Comparison of ENCODE assay signal across 7 mouse cellular contexts in genomic region chr8:57569400-57569795, GRCm38 (mm10). TPM values are rescaled to one million over a fixed set of nuclear protein-coding genes. Genes with fewer than 3 reads are reported as not detected.
A peak's percentile ranks its signal among the peaks of the same experiment; 100 is the strongest.
DNase-seq lines count a peak whose midpoint lies in the region; ATAC-seq and TF ChIP-seq lines count a peak whose summit lies in the region.

No protein-coding gene starts in this region.

- TF ChIP-seq CTCF in liver, embryonic 14.5 days (IDR thresholded peaks at IDR 0.05; ENCODE audit: low read depth), result 0 out of 2 replicates have a peak, but pooled peaks have one; percentile 6
- TF ChIP-seq CTCF in thymus, adult 2 months (IDR thresholded peaks at IDR 0.05; ENCODE audit: borderline replicate concordance, control insufficient read depth, extremely low read depth, insufficient read depth, low read length, poor library complexity), result no peak

- DNase-seq in liver, embryonic 14.5 days (ENCODE audit: low read depth in 3 of 3, low spot score in 3 of 3), result no peak
- DNase-seq in cerebellum, postnatal 36 days, result peak; percentile 65 to 67
- DNase-seq in right cerebral cortex, postnatal 10 days (ENCODE audit: low spot score in 2 of 2), result peak; percentile 38 to 48
- DNase-seq in heart, postnatal 10 days, result no peak
- no peak for DNase-seq in thymus, adult 2 months

- intact Hi-C loops in heart, postnatal 10 days (cut with DNase I), result no loop called here

- H3K27me3 ChIP-seq in liver, embryonic 14.5 days (ENCODE audit: control insufficient read depth, insufficient read depth, low read length), result no peaks in the 10 kb centered on the region
- H3K27me3 ChIP-seq in liver, embryonic 12.5 days (replicated peaks), result no peaks in the 10 kb centered on the region
- no peaks in the 10 kb centered on the region for H3K27me3 ChIP-seq in hindbrain, embryonic 15.5 days
- no peaks in the 10 kb centered on the region; the same call in 1 of the 2 replicates for H3K27me3 ChIP-seq in thymus, adult 2 months (ENCODE audit: control insufficient read depth, insufficient read depth, low read length)

- no peak for ATAC-seq in liver, embryonic 14.5 days (ENCODE audit: insufficient read depth)
- no peak for ATAC-seq in liver, embryonic 12.5 days
- ATAC-seq in hindbrain, embryonic 15.5 days (ENCODE audit: low FRiP score, low read depth), result peak; percentile 32; the same call in 1 of the 2 replicates

- no peaks in the 10 kb centered on the region for H3K36me3 ChIP-seq in liver, embryonic 14.5 days (replicated peaks; ENCODE audit: control insufficient read depth, insufficient read depth, low read depth)
- H3K36me3 ChIP-seq in liver, embryonic 12.5 days, result no peaks in the 10 kb centered on the region
- H3K36me3 ChIP-seq in hindbrain, embryonic 15.5 days, result no peaks in the 10 kb centered on the region
- H3K36me3 ChIP-seq in thymus, adult 2 months (ENCODE audit: control insufficient read depth, insufficient read depth, low read length), result no peaks in the 10 kb centered on the region

- no peak for TF ChIP-seq EP300 in liver, embryonic 14.5 days (IDR thresholded peaks at IDR 0.05; ENCODE audit: low read depth)

- H3K27ac ChIP-seq in liver, embryonic 14.5 days, result no peak overlapping the region
- H3K27ac ChIP-seq in liver, embryonic 12.5 days, result no peak overlapping the region
- H3K27ac ChIP-seq in hindbrain, embryonic 15.5 days (replicated peaks), result no peak overlapping the region
- H3K27ac ChIP-seq in thymus, adult 2 months (ENCODE audit: control insufficient read depth, insufficient read depth, low read length), result no peak overlapping the region

- H3K9ac ChIP-seq in liver, embryonic 14.5 days (replicated peaks), result no peak overlapping the region
- H3K9ac ChIP-seq in liver, embryonic 12.5 days, result no peak overlapping the region
- H3K9ac ChIP-seq in hindbrain, embryonic 15.5 days, result no peak overlapping the region

- H3K4me1 ChIP-seq in liver, embryonic 14.5 days (replicated peaks; ENCODE audit: control insufficient read depth in 2 of 2, insufficient read depth in 2 of 2, low read length in 1 of 2), result no peaks in the 10 kb centered on the region
- H3K4me1 ChIP-seq in liver, embryonic 12.5 days, result peaks cover 2% of the 10 kb centered on the region; the same call in 1 of the 2 replicates
- H3K4me1 ChIP-seq in hindbrain, embryonic 15.5 days (replicated peaks), result peaks cover 20% of the 10 kb centered on the region
- H3K4me1 ChIP-seq in thymus, adult 2 months (replicated peaks; ENCODE audit: control insufficient read depth, insufficient read depth, low read length), result no peaks in the 10 kb centered on the region

- H3K4me2 ChIP-seq in liver, embryonic 14.5 days (ENCODE audit: low read depth), result no peak overlapping the region
- no peak overlapping the region for H3K4me2 ChIP-seq in liver, embryonic 12.5 days
- no peak overlapping the region for H3K4me2 ChIP-seq in hindbrain, embryonic 15.5 days

- no peak overlapping the region for H3K4me3 ChIP-seq in liver, embryonic 14.5 days (ENCODE audit: insufficient read depth in 1 of 2, low read depth in 2 of 2, low read length in 2 of 2)
- no peak overlapping the region for H3K4me3 ChIP-seq in liver, embryonic 12.5 days
- H3K4me3 ChIP-seq in hindbrain, embryonic 15.5 days, result no peak overlapping the region
- no peak overlapping the region for H3K4me3 ChIP-seq in thymus, adult 2 months (ENCODE audit: control insufficient read depth, insufficient read depth, low read length)

- no peak for TF ChIP-seq POLR2A in thymus, adult 2 months (IDR thresholded peaks at IDR 0.05; ENCODE audit: control insufficient read depth, extremely low read depth, insufficient read depth, low read length, poor library complexity)

- H3K9me3 ChIP-seq in liver, embryonic 14.5 days (ENCODE audit: control insufficient read depth, low read length), result no peaks in the 10 kb centered on the region
- no peaks in the 10 kb centered on the region for H3K9me3 ChIP-seq in liver, embryonic 12.5 days (replicated peaks)
- H3K9me3 ChIP-seq in hindbrain, embryonic 15.5 days, result no peaks in the 10 kb centered on the region

- 60% methylated on average over 11 of the region's 11 CpGs for WGBS in liver, embryonic 14.5 days (ENCODE audit: insufficient replicate concordance)
- WGBS in liver, embryonic 12.5 days (ENCODE audit: insufficient replicate concordance), result 58% methylated on average over 11 of the region's 11 CpGs
- WGBS in hindbrain, embryonic 15.5 days, result 55% methylated on average over 11 of the region's 11 CpGs
- WGBS in thymus, adult 2 months, result 83% methylated on average over 11 of the region's 11 CpGs

RNA-seq across cellular contexts. Expression of gene Hmgb2, which starts 57.7 kb away (rescaled TPM):
- 74.6 and 191 TPM in 2 replicates for polyA plus RNA-seq in liver, embryonic 14.5 days (2012; rRNA removed)
- 280 and 300 TPM in 2 replicates for polyA plus RNA-seq in liver, embryonic 14.5 days (2014; fragmentation: Nextera tagmentation; extraction: Ambion mirVana)
- 380 and 430 TPM in 2 replicates for polyA plus RNA-seq in liver, embryonic 12.5 days (2016; fragmentation: Nextera tagmentation; extraction: Ambion mirVana)
- 80.2 and 93.6 TPM in 2 replicates for polyA plus RNA-seq in hindbrain, embryonic 15.5 days (2015; fragmentation: Nextera tagmentation; extraction: Ambion mirVana)
- total RNA-seq in heart, postnatal 10 days (2021), result 10 to 100 TPM; 66.0 to 67.2 TPM
- 64.0 and 93.8 TPM in 2 replicates for polyA plus RNA-seq in thymus, adult 2 months (2012; rRNA removed)

Comparison
In these comparisons a context has a peak if more than half of its experiments do, and no peak if none do; other contexts are left out.
1. DNase-seq: peak in cerebellum, postnatal 36 days (2 of 2) and right cerebral cortex, postnatal 10 days (2 of 2); none in liver, embryonic 14.5 days (0 of 3), heart, postnatal 10 days (0 of 2) and thymus, adult 2 months (single experiment).